Mouse (Mus musculus) small intestine, adult 2 months (tissue): Measurements from ENCODE around the gene Bri3bp.

Experiments used
- CTCF ChIP-seq: fragments of 200-500 bp; IDR thresholded peaks from 2 replicates; pipeline ENCODE4 v1.5.1; 2012; ENCODE audit warnings: low read depth, mild to moderate bottlenecking, control low read depth, inconsistent platforms, low read length, moderate library complexity, mixed read lengths; ENCODE audit not compliant: insufficient replicate concordance, insufficient read length; ENCODE audit errors: extremely low read depth
- POLR2A ChIP-seq: fragments of 200-500 bp; IDR thresholded peaks from 2 replicates; pipeline ENCODE4 v1.6.1; 2012; ENCODE audit warnings: low read depth, mild to moderate bottlenecking, control low read depth, inconsistent platforms, low read length, moderate library complexity

GRCm38 (mm10) chr5:125488116-125488455 is 46.7 kb downstream of the Bri3bp start:
- TF ChIP-seq CTCF (no peak), POLR2A (no peak)
